Mouse (Mus musculus) lung, postnatal 25 days (tissue): ENCODE data around the gene Socs1.

Source experiments
- DNase-seq: peaks from one replicate; pipeline ENCODE4 v3.0.0; 2022; ENCODE audit warnings: low spot score

The Socs1 gene

GRCm38 (mm10) chr16:10786782-10787547, 1.6 kb upstream of the Socs1 start:
- DNase-seq, result no peak

- DNase-seq, result peak; percentile 90
These were observed 952 bp upstream of the Socs1 start for GRCm38 (mm10) chr16:10786288-10786687.

DNA sequence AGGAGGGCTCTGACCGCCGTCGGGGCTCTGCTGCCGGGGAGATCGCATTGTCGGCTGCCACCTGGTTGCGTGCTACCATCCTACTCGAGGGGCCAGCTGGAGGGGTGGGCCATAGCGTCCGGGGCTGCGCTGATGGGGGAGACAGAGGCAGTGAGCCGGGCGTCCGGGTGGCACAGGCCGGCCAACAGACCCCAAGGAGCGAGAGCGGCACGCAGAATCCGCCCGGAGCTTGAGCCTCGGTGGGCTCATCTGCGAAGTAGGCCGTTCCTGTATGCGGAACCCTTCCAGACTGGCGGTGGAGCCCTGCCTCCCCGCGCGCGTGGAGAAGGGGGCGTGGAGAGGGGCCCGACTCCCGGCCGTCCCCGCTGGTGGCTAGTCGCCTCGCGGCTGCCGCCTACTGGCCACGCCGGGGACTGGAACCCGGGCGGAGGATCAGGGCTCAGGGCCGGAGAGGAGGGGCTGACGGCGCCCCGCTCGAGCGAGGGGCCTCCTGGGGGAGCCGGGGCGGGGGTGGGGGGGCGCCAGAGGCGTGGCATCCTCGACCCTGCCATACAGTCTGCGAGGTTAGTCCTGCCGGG, 454 bp downstream of the Socs1 start:
- DNase-seq, result peak; percentile 92

GRCm38 (mm10) chr16:10783883-10784792, 1.2 kb downstream of the Socs1 start:
- DNase-seq, result no peak

DNA sequence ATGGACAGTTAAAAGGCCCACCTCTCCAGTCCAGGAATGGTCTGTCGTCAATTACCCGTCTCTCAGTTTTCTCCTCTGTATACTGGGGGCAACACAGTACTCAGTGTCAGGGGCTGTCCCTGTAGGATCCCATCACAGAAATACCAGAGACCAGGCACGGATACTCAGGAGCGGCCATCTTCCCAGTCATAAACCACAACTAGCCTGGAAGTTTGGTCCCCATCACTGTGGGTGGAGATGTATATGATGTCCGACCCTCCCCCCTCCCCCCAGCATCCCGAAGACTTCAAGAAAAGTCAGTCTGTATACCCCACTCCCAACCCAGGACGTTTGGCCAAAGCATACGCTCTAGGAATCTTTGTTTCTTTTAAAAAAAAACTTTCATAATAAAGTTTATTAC, 1.9 kb downstream of the Socs1 start:
- no peak for DNase-seq

DNA sequence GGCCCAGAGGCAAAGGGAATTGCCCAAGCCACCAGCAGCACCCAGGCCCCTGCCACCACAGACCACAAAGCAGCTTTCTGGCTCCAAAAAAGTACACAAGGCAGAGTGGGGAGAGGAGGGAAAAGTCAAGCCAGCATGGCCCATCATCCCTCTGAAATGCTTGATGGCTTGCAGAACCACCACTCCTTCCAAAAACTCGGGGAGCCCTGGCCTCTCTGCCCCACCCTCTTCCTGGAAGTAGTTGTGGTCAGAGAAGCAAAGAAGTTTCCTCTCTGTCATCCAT, 2.2 kb downstream of the Socs1 start:
- DNase-seq, result no peak

DNA sequence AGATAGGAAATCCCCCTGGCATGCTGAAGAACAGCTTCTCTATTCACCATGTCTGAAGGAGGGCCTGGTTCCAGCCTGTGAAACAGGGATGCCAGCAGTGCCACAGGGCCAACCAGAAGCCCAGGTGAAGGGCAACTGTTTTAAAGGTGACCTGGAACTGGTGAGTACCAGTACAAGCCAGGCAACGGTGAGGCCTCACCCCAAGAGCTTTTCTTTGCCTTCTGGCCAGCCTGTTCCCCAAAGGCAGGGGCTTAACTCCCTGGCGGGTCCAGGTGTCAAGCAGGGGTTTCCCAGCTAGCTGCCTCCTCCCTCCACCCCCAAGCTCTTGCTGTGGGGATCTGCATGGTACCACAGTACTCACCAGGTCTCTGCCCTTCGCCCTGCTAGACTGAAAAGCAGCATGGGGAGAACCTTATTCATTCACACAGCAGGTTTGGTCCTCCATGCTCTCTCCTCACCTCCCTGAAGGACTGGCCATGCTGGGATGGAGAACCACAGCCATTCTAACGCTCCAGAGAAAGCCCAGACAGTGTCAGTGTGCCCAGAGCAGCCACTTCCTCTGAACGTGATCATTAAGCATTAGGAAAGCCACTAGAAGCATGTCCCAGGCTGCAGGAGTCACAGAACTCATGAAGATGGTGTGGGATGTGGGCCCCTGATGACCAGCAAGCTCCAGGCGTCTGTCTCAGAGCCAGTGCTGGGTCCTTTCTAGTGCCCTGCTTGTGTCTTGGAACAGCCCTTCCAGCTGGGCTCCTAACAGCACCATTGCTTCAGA, 2.8 kb downstream of the Socs1 start:
- DNase-seq, result no peak

GRCm38 (mm10) chr16:10781862-10782371, 3.4 kb downstream of the Socs1 start:
- no peak for DNase-seq

- no peak for DNase-seq
These were observed 4.7 kb downstream of the Socs1 start for GRCm38 (mm10) chr16:10780631-10781120.

DNA sequence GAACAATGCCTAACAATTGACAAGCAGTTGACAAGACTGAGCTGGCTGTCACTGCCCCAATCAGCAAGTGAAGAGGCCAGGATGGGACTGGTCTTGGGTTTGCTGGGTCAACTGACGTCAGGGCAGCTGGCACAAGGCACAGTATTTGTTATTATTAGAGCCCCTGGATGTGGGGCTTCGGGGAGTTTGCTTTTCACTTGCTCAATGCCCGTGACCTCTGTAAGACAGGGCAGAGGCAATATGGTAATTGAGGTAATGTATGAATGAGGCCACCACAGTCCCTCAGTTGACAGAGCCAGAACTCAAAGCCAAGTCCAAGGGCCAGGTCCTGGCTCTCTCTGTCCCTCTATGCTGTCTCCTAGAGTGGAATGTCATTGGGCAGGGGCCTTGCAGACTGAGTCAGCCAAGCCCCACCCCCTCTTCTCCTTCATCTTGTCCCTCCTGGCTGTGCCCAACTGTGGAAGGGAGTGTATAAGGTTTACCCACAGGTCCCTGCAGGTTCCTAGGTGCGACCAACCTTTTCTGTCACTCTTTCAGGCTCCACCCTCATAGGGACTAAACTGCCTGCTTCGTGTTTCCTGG, 7.7 kb downstream of the Socs1 start:
- no peak for DNase-seq

GRCm38 (mm10) chr16:10776322-10776721, 9.0 kb downstream of the Socs1 start:
- DNase-seq, result no peak

DNA sequence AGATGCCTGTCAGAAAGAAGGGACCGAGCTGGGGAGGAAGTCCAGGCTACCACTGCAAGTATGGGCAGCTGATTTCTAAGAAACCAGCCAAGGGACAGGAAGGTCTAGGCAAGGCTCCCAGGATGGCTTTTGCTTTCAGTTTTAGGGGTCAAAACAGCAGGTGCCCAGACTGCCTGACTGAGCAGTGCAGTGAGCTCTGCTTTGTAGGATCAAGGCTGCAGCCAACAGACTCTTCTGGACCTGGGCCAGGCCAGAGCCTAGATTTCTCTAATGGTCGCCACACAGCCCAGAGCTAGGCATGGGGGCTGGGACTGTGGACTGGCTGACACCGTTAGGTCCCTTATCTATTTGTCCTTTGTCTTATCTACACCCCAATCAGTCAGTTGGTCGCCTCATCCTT, 10.6 kb downstream of the Socs1 start:
- no peak for DNase-seq

GRCm38 (mm10) chr16:10773543-10773942, 11.8 kb downstream of the Socs1 start:
- no peak for DNase-seq

GRCm38 (mm10) chr16:10771769-10772510, 13.4 kb downstream of the Socs1 start:
- DNase-seq, result peak; percentile 53

GRCm38 (mm10) chr16:10770531-10771325, 14.6 kb downstream of the Socs1 start:
- no peak for DNase-seq

DNA sequence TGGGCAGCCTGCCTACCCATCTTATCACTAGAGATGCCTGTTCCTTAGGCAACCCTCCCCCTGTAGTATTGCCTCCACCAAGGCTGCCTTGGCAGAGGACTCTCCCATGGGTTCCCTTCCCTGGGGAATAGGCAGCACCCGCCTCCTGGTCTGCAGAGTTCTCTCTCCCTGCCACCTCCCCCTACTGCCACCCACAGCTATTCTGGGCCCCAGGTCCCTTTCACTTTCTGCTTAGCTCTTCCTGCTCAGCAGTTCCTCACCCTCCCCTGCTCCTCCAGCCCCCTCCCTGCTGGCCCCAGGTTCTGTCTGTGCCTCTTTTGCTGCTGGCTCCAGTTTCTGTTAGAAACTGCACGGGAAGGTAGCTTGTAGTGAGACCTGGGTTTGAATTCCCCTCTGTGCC, 15.7 kb downstream of the Socs1 start:
- no peak for DNase-seq

DNA sequence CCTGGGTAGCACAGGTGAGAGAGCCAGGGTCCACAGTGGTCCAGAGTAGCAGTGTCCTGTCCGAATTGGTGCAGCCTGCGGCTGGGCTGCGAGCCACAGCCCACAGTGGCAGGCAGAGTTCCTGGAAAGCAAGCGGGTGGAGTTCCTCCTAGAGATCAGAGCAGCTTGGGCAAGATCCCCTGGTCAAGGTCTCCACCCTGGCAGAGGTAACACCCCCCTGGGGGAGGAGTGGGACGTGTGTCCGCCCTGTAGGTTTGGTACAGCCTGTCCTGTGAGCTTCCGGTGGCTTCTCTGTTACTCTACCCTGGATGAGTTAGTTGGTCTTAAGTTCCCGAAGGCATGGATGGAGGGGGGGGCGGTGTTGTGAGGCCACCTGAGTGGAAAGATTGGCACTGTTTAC, 16.5 kb downstream of the Socs1 start:
- peak; percentile 54 for DNase-seq

DNA sequence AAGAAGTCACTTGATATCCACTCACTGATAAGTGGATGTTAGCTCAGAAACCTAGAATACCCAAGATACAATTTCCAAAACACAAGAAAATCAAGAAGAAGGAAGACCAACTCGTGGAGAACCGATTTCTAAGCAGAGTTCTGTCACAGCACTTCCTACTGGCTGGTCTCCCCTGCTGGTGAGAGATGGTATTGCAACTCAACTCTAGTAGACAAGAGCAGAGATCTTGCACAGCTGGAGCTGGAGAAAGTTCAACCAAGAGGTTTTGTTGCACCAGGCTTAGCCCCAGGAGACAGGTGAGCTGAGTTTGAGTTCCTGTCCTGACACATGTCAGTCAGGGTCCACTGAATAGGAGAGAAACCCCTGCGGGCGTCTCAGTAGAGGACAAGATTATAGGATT, 18.2 kb downstream of the Socs1 start:
- peak; percentile 83 for DNase-seq

GRCm38 (mm10) chr16:10764323-10764722, 21.0 kb downstream of the Socs1 start:
- no peak for DNase-seq
